Mouse (Mus musculus) spleen, postnatal 14 days (tissue): ENCODE measurements around the gene Fbxo42.

Experiments used
- DNase-seq, 2 experiments: peaks; one replicate each; pipeline ENCODE4 v3.0.0; 2021 to 2022; ENCODE audit warnings: low spot score in 2 of 2

Fbxo42 gene

DNA sequence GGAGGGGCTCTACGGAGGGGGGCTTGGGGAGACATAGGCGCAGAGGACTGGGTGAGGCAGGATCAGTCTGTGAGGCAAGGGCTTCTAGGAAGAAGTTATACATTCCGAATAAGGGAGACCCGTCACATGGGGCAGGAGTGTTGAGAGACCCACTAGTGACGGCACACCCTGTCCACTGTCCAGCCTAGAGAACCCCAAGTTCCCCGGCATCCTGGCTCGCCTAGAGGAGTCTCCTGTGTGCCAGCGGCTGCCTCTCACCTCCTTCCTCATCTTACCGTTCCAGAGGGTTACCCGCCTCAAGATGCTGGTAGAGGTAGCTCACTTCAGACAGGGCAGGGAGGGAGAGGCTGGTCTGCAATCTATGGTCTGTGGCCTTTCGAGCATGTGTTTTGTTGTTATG lies 101.7 kb downstream of the Fbxo42 start:
- DNase-seq = no peak

DNA sequence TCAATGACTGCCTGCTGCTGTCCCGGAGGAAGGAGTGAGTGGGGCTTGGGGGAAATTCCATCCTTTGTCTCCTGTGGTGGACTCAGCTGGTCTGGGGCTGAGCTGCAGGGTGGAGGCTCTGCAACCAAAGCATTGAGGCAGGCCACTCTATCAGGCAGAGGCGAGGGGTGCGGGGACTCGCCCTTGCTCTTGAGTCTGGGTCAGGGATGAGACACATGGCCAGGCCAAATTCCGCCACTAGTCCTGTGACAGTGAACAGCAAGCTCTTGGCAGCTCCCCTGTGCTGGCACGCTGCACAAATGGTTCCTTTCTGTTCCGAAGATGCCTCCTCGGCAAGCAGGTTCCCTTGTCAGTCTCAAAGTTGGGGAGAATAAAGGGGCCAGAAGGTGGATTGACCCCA lies 103.4 kb downstream of the Fbxo42 start:
- DNase-seq = no peak

DNA sequence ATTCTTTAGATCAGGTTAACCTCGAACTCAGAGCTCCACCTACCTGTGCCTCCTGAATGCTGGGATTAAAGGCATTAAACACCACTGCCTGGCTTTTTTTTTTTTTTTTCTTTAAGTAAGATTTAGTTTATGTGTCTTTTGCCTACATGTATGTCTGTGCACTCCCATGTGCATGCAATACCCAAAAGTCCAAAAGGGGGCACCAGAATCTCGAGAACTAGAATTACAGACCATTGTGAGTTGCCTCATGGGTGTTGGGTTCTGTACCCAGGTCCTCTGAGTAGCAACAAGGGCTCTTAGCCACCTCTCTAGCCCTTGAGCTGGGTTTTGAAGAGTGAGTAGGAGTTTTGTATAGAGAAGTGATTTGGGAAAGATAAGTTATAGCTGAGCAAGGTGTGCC lies 104.9 kb downstream of the Fbxo42 start:
- DNase-seq = no peak
